Mouse (Mus musculus): ENCODE results near the gene Ttc22.

Gene Ttc22

DNA sequence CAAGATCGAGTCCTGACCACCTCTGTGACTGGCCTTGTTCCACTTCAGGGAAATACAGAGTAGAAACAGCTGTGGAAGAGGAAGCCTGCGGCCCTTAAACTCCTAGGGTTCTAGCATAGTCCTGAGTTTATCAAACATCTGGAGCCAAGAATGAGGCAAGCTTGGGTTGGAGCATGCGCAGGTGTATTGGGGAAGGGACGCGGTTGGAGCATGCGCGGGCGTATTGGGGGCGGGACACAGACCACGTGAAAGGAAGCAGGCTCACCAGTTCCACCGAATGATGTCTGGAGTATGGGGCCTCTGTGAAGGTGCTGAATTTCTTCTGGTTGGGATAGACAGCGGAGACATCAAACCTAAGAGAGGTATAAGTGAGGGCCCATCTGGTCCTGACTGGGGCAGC lies 6.6 kb upstream of the Ttc22 start:
- no peak for DNase-seq (ENCODE audit: low spot score)

DNA sequence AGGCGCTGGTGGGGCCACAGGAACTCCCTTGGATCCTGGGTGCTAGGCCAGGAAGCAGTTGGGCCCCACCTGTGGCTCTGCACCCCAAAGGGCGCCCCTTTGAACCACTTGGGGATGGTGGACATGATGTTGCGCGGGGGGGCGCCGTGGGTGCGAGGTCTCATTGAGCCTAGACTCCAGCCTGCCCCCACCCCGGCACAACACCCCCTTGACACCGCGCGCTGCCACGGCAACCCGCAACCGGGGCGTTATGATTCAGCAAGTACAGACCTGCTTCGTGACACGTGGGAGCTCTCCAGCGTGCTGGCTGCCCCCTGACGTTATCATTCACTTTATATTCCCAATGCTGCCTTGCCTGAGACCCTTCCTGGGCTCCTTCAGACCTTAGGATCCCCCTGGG lies 5.2 kb upstream of the Ttc22 start, which contains the start of gene Lexm:
Lexm (minus strand) TSS at position 186 of the 400 bp plus-strand sequence.
- no peak for DNase-seq (ENCODE audit: low spot score)

DNA sequence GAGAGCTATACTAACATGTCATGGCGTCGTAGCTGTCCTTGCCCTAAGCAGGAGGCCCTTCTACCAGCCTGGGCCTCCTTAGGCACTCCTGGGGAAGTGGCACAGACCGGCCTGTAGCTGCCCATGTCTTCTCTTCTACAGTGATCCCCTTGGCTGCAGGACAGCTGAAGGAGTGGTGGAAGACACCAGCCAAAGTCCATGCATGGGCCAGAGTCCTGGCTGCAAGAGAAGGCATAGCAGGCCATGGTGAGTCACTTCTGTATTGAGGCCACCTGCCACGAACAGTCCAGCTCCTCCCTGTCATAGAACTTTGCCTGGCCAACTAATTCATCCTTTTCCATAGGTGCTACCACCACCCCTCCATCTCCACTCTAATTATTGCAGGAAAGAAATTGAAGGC lies 3.3 kb upstream of the Ttc22 start:
- DNase-seq (ENCODE audit: low spot score): no peak

DNA sequence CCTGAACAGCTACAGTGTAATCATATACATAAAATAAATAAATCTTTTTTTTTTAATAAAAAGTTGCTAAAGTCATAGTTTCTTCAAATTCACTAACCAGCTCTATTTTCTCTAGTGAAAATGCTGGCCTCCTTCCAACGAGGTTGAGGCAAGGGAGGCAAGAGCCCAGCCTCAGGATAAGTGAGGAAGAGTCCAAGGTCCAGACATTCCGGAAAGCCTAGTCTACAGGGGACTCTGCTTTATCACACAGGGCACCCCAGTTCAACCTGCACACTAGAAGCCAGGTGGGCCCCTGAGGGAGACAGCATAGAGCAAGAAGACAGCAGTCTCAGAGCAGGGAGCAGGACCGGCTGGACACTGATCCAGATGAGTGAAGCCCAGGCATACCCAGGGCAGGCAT lies 804 bp upstream of the Ttc22 start:
- DNase-seq (ENCODE audit: low spot score): no peak

DNA sequence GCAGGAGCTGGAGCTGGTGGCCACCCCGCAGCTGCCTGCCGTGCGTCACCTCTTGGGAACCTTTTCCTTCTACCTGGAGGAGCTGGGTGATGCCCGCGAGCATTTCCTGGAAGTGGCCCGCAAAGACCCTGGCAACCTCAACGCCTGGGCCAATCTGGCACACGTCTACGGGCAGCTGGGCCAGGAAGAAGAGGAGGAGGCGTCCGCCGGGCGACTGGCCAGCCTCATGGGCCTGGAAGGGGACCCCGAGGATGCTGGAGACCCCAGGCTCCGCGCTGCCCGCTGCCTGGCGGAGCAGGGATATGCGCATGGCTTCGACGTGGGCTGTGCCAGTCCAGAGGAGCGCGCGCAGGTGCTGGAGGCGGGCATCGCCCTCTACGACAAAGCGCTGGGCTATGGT lies 480 bp downstream of the Ttc22 start:
- DNase-seq (ENCODE audit: low spot score): no peak

DNA sequence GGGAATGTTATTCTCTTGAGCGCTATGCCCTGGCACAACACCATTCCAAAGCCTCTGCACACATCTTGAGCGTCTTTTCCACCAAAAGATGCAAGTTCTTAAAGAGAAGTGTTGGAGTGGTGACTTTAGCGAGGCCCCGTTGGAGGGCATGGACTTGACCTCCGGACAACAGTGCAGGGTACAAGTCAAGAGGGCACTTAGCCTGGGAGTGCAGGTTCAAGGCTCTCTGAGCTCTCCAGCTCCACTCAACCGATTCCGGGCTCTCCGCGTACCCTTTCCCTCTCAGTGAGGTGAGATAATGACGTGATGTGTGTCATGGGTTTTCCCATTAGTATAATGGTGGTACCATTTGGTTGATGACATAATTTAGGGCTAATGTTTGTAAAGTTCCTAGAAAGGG lies 2.0 kb downstream of the Ttc22 start:
- no peak for DNase-seq (ENCODE audit: low spot score)

DNA sequence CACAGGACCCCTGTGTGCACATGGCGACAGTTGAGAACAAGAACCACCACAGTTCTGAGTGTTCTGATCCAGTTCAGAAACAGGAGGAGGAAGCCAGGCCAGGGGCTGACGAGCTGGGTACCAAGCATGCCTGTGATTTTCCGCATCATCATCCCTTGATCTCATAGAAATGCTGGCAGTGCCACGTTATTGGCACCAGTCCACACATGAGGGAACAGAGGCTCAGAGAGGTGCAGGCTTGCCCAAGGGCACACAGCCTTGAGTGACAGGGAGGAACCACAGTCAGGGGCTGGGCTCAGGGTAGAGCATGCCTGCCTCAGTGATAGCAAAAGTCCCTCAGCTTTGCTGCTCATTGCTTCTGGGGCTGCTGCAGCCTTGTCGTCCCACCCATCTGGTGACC lies 5.6 kb downstream of the Ttc22 start:
- DNase-seq (ENCODE audit: low spot score): no peak

DNA sequence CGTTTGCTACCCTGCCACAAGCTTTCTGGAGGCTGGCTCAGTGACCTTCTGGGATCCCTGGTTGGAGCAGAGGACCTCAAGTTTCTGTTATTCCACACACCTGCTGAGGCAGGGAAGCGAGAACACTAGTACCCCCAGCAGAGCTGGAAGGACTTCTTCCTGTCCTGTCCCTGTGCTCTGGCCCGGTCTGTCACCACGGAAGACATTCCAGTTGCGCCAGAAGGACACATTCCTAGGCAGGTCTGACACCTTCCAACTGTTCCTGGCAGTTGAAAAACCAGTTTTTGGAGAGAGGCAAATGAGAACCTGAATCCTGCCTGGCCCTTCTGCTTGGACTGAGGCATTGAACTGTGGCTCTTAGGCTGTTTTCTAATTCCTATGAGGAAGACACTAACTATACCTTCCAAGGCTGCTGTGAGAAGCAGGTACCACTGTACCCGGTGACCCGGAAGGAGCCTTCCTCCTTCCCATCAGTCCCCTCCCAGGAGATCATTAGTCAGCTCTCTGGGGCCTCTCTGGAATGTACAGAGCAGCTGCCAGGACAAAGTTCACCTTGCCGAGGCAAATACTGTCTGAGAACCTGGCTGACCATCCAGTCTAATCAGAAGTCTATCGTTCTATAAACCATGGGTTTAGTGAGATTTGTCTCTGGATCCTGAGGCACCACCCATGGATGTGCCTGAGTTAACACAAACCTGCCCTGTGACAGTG lies 6.6 kb downstream of the Ttc22 start:
- no peak for DNase-seq (ENCODE audit: low spot score)

DNA sequence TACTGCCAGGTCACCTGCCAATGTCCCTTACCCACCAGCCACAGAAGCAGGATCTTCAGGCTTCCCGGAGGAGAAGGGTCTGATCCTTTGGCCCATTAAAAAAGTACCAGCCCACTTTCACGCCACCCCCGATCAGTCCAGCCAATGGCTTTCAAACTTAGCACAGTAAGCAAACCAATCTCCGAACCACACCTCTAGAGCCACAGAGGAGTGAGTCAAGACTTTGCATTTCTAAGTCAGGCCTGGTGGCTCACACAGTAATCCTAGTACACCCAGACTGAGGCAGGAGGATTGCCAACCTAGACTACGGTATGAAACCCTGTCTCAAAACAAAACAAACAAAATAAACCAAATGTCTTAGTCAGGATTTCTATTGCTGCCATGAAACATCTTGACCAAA lies 7.1 kb downstream of the Ttc22 start:
- DNase-seq (ENCODE audit: low spot score): no peak

DNA sequence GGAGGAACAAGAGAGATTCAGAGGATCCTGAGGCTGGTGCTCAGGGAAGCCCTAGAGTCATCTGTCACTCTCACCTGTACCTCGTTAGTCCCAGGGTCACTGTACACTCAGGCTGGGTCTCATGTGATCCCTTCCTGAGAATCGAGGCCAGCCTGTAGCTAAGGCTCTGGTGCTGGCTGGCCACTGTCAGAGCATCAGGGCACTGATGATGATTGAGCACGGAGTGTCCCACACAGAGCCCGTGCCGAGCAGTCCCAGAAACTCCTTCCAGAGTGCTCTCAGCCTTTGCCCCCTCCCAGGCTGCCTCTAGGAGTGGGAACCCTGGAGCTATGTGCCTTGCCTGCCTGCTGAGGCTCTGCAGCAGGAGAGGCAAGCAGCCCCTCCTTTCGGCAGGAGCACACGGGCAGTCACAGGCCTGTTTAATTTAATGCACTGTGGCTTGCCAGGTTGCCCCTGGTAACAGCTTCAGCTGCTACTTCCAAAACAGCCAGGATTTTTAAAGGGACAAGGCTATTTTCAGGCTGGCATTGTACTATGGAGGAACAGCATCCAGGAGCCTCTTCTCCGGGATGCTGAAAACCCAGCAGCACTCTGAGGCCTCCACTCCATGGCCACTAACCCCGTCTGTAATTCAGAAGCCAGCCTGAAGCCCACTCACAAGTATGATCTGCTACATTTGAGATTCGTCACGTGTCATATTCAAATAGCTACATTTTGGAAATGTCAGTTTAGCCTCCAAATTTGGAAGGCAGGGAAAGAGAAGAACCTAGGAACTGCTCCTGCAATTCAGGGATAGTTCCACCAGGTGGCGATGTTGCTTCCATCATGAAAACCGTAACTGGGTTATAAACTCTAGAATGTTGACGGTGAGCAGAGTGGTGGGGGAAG lies 8.3 kb downstream of the Ttc22 start:
- DNase-seq (ENCODE audit: low spot score): peak; percentile 43

DNA sequence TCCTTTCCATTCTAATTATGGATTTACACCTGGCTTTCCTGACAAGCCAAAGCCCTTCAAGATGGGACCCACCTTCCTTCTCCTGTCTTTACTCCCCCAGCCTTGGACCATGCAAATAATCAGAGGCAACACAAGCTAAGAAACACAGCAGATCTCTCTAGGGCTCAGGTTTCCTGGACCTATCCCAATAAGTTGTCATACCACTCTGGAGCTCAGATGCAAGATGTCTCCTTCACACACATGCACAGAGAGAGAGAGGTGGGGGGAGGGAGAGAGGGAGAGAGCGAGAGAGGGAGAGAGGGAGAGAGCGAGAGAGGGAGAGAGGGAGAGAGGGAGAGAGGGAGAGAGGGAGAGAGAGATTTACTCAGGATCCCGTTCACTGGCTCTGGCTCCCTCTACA lies 10.1 kb downstream of the Ttc22 start:
- no peak for DNase-seq (ENCODE audit: low spot score)

DNA sequence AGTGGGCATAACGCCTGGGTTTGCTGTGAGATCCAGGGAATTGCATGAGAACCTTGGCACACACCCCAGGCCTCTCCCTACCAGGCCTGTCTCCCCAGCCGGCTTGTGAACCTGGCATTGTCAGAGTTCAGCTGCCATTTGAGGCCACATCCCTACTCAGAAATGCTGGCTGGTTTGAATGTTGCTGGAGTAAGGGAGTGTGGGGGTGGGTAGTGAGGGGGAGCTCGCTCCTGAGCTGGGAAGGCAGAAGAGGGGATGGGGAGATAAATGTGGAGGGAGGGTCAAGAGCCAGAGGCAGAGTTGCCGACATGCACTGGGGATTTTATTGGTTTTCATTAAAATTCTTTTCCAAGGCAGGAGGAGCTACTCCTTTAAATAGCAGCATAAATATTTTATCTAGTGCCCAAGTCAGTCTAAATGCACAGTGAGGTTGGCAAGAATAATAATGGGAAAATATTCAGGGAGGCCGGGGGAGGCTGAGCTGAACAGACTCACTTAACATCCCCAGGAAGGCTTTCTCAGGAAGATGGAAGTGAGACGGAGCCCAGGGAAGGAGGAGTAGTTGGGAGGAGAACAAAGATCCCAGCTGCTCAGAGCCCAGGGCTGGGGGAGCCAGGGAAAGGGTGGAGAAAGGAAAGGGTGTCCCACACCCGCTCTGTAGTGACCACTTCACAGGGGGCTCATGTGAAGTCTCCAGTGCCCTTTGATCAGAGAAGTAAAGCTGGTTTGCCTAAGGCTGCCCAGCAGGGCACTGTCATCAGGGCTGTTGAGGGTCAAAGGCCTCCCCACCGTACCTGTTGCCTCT lies 11.3 kb downstream of the Ttc22 start:
- no peak for DNase-seq (ENCODE audit: low spot score)

DNA sequence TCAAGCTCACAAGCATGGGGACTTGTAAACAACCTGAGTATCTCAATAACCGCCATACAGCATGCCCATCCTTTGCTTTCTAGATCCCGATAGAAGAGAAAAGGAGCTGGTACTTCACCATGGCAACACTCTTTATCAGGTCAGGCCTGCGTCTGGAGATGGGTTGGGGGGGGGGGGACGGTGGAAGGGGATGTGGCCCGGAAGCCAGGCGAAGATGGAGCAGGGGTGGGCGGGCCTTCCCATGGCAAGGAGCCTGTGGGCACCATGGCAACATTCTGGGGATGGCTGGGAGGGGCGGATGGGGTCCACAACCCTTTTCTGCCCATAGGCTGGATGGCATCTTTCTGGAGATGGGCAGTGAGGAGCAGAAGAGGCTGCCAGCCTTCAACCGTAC lies 11.9 kb downstream of the Ttc22 start:
- DNase-seq (ENCODE audit: low spot score): no peak

DNA sequence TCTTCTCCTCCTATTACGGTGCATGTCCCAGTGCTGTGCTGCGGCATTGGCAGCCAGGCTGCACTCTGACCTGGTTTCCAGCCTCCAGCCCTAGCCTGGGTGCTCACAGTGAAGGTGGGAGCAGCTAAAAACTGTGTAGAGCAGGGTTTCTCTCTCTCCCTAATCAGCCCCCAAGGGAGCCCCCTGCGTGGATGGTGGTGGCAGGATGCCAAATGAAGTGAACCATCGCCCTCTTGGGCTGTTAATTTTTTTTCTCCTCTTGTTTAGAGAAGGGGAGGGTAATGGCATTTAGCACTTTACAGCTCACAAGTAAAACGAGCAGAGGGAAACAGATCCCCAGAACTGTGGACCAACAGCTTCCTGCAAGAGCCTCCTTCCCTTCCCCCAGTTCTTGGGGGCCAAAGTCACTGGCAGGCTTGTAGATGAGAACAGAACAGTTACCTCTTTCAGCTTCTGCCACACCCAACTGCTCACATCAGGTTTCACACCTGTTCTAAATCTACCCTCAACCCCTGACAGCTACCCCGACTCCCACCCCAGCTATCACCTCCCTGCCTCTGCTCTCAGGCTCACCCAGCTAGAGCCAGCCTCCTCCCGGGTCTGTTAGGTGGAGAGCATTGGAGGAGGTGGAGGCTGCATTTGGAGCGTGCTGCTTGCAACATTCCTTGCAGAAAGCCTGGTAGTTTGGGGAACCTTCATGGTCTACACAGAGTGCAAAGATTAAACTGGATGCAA lies 21.4 kb downstream of the Ttc22 start:
- DNase-seq (ENCODE audit: low spot score): no peak

DNA sequence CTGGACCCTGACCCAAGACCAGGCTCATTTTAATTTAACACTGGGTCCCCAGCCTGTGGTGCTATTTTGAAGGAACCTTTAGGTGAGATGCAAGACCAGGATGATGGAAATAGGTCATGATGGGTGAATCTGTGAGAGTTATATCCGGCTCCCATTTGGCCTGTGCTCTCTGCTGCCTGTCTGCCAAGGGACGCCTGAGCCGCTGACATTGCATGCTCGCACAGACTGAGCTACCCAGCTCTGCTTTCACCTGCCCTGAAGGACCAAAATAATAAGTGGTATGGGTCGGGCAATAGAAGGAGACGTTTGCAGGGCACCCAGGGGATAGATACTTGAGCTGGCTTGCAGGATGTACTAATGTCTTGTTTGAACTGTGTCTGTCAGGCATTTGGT lies 22.0 kb downstream of the Ttc22 start:
- DNase-seq (ENCODE audit: low spot score): no peak

DNA sequence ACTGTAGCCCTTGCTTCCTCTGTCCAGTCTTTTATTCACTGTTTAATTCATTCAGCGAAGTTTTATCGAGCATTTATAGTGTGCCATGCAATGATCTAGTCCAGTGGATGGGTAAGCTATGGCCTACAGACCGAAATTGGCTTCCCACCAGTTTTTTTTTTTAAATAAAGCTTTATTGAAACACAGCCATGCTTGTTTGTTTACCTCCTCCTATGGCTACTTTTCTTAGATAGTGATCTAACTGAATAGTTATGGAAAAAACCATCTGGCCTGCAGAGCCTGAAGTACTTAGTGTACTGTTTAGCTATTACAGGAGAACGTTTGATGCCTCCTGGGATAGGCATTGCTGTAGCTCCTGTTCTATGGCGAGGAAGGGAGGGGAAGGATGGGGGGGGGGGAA lies 23.6 kb downstream of the Ttc22 start:
- DNase-seq (ENCODE audit: low spot score): no peak

DNA sequence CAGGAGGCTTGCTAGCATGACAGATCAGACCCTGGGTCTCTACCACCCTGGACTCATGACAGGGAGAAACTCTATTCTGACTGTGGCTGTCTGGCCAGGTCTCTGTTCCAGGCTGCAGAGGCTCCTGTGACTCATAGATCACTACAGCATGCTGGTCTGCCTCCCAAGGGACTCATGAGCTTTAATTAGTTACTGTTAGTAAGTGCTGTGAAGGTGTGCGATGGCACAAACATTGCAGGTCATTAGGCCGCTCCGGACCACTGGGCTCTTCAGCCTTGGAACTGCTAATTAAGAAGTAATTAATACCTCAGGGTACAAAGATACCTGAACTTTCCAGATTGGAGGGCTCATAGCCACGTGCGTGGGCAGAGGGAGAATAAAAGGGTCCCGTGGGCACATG lies 24.9 kb downstream of the Ttc22 start:
- no peak for DNase-seq (ENCODE audit: low spot score)

DNA sequence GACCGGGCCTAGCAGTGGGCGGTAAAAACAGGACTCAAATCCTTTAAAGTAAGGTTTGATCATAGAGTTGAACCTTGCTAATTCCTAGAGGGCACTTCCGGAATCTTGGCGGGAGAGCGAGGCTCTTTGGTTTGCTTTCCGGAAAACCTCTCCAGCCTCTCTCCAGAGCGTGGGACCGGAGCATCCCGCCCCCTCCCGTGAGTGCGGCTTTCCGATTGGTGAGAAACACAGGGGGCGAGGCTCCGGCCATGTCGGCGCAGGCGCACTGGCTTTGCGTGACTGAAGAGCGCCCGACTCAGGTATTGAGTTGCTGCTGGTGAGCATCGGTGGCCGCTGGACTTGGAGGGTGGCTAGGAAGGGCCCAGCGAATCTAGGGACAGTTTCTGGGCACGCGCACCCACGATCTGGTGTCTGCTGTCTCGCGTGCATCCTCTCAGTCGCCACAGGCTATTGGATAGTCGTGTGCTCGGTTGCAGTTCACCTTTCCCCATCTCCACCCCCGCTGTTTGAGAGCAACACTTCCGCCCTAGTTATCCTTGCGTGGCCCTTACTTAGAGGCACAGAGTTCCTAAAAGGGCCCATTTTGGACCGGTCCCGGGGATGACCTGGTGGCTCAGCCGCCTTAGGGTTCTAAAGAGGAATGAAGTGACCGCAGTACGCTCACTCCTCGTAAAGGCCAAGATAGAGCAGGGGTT lies 28.7 kb downstream of the Ttc22 start, which contains the start of gene Pars2:
Pars2 (plus strand) TSS at position 237 of the 695 bp plus-strand sequence.
- peak; percentile 94 for DNase-seq (ENCODE audit: low spot score)

DNA sequence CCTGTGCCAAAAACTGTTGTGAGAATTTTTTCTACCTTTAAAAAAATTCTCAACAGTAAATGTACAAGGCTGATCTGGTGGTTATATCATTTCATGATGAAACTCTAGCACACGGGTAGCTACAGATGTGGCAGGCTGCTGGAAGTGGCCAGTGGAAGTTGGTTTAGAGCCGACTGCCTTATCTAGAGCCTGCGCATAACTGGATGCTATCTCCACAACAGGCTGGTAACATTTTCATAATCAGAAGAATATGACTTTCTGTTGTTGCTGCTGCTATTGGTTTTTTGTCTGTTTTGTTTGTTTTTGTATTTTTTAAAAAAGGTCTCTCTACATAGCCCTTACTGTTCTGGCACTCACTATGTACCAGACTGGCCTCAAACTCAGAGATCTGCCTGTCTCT lies 30.3 kb downstream of the Ttc22 start:
- DNase-seq (ENCODE audit: low spot score): no peak

DNA sequence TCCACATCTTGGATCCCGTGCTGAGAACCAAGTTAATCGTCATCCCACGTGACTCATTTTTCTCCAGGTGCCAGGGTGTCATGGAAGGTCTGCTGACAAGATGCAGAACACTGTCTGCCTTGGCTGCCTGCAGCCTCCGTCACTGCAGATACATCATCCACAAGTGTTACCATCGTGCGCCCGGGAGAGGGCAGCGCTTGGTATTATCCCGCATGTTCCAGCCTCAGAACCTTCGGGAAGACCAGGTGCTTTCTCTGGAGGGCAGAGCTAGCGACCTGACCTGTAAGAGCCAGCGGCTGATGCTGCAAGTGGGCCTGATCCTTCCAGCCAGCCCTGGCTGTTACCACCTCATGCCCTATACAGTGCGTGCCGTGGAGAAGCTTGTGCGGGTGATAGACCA lies 30.8 kb downstream of the Ttc22 start:
- DNase-seq (ENCODE audit: low spot score): no peak

DNA sequence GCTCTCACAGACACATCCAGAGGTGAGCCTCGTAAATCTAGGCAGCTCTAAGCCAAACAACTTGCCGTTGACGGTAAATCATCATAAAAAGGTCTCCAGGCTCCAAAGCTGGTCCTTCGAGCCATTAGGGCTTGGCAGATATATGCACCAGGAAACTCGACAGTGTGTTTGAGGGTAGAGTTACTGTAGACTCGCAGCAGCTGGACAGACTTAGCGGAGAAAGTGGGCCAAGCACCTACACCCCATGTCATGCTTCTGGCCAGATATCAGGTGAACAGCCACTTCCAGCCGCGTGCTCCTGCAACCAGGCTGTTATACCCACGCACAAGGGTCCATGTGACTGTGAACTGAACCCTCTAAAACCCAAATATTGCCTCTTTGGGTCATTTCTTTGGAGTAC lies 33.4 kb downstream of the Ttc22 start:
- no peak for DNase-seq (ENCODE audit: low spot score)
